Mouse (Mus musculus): Measurements from ENCODE around the gene Col28a1. TPM values are rescaled to one million over a fixed set of nuclear protein-coding genes. Genes with fewer than 3 reads are reported as not detected.

Gene Col28a1
- polyA plus RNA-seq, 1 experiment = 0.52 TPM

- no peaks in the 10 kb centered on the region for H3K27me3 ChIP-seq (ENCODE audit: control insufficient read depth, insufficient read depth, low read length)
- peak; percentile 58 to 71 for DNase-seq
- H3K27ac ChIP-seq (ENCODE audit: insufficient read depth, low read length) = no peak overlapping the region
- H3K4me3 ChIP-seq (replicated peaks; ENCODE audit: insufficient read depth, low read depth, low read length) = peak overlapping the region; percentile 8
- WGBS = 3% methylated on average over 10 of the region's 10 CpGs
- peaks cover 6% of the 10 kb centered on the region; the same call in 1 of the 2 replicates for H3K4me1 ChIP-seq (ENCODE audit: control insufficient read depth, insufficient read depth, low read length)
- no peak for TF ChIP-seq CTCF (IDR thresholded peaks at IDR 0.05; ENCODE audit: borderline replicate concordance, insufficient read depth, low read depth, low read length)
- no peak for TF ChIP-seq POLR2A (IDR thresholded peaks at IDR 0.05; ENCODE audit: borderline replicate concordance, insufficient read depth, low read length)
Measured at GRCm38 (mm10) chr6:8178397-8178941, 13.9 kb downstream of the Col28a1 start.

- peaks cover 6% of the 10 kb centered on the region; the same call in 1 of the 2 replicates for H3K4me1 ChIP-seq (ENCODE audit: control insufficient read depth, insufficient read depth, low read length)
- no peak overlapping the region for H3K4me3 ChIP-seq (replicated peaks; ENCODE audit: insufficient read depth, low read depth, low read length)
- DNase-seq = peak in 1 of 2 experiments; percentile 35
- H3K27me3 ChIP-seq (ENCODE audit: control insufficient read depth, insufficient read depth, low read length) = no peaks in the 10 kb centered on the region
- WGBS = 60% methylated on average over 2 of the region's 2 CpGs
- H3K27ac ChIP-seq (ENCODE audit: insufficient read depth, low read length) = no peak overlapping the region
- no peak for TF ChIP-seq CTCF (IDR thresholded peaks at IDR 0.05; ENCODE audit: borderline replicate concordance, insufficient read depth, low read depth, low read length)
- TF ChIP-seq POLR2A (IDR thresholded peaks at IDR 0.05; ENCODE audit: borderline replicate concordance, insufficient read depth, low read length) = no peak
Measured at GRCm38 (mm10) chr6:8176116-8176515, 16.3 kb downstream of the Col28a1 start.

GRCm38 (mm10) chr6:8175346-8175745, 17.1 kb downstream of the Col28a1 start:
- 60% methylated on average over 7 of the region's 7 CpGs for WGBS
- Histone ChIP-seq H3K4me1 (ENCODE audit: control insufficient read depth, insufficient read depth, low read length) (peaks cover 6% of the 10 kb centered on the region; the same call in 1 of the 2 replicates), H3K27me3 (ENCODE audit: control insufficient read depth, insufficient read depth, low read length) (no peaks in the 10 kb centered on the region), H3K4me3 (replicated peaks; ENCODE audit: insufficient read depth, low read depth, low read length) (no peak overlapping the region), H3K27ac (ENCODE audit: insufficient read depth, low read length) (no peak overlapping the region)
- peak; percentile 15 to 56 for DNase-seq
- no peak for TF ChIP-seq POLR2A (IDR thresholded peaks at IDR 0.05; ENCODE audit: borderline replicate concordance, insufficient read depth, low read length)
- TF ChIP-seq CTCF (IDR thresholded peaks at IDR 0.05; ENCODE audit: borderline replicate concordance, insufficient read depth, low read depth, low read length) = no peak

GRCm38 (mm10) chr6:8174062-8174461, 18.4 kb downstream of the Col28a1 start:
- H3K27me3 ChIP-seq (ENCODE audit: control insufficient read depth, insufficient read depth, low read length) = no peaks in the 10 kb centered on the region
- WGBS = 76% methylated on average over 2 of the region's 2 CpGs

DNA sequence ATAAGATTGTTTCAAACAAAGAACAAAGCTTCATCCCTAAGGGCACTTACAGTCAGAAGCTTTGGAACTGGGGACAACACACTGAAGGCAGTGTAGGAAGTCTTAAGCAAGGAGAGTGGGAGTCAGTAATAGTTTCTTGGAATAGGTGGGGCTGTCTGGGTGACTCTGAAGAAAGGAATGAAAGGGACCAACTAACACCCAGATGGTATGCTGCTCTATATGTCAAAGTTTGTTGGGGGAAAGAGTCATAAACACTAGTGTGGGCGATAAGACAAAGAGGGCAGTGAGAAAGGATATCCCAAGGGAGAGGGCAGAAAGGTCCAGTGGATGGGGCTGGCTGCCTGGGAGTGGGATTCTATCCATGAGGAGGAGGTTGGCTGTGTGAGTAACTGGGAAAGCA, 20.3 kb downstream of the Col28a1 start:
- WGBS = 56% methylated on average over 1 of the region's 1 CpGs
- no peak overlapping the region for H3K27ac ChIP-seq (ENCODE audit: insufficient read depth, low read length)

More at GRCm38 (mm10) chr6:8174062-8174461, 18.4 kb downstream of the Col28a1 start:
- no peak for DNase-seq
- no peak overlapping the region for H3K27ac ChIP-seq (ENCODE audit: insufficient read depth, low read length)
- peaks cover 6% of the 10 kb centered on the region; the same call in 1 of the 2 replicates for H3K4me1 ChIP-seq (ENCODE audit: control insufficient read depth, insufficient read depth, low read length)
- H3K4me3 ChIP-seq (replicated peaks; ENCODE audit: insufficient read depth, low read depth, low read length) = no peak overlapping the region
- TF ChIP-seq POLR2A (IDR thresholded peaks at IDR 0.05; ENCODE audit: borderline replicate concordance, insufficient read depth, low read length) (no peak), CTCF (IDR thresholded peaks at IDR 0.05; ENCODE audit: borderline replicate concordance, insufficient read depth, low read depth, low read length) (no peak)

DNA sequence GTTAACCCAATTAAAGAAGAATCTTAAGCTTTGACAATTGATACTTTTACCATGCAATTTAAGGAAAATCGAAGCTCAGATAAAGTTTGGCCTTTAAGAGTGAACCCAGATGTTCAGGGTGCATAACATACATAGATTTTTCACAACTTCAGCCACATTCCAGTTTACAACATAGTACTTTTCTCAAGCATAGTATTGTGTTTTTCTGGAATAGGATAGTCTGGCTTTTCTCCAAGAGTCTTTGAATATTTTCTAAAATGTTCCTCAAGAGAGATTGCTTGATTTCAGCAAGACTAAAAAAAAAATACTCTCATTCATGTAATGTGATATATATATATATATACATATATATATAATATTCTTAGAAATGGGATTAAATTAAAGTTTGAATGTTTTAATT, 27.7 kb downstream of the Col28a1 start:
- 60% methylated on average over 1 of the region's 1 CpGs for WGBS
- no peak overlapping the region for H3K4me3 ChIP-seq (replicated peaks; ENCODE audit: insufficient read depth, low read depth, low read length)

More for the DNA sequence above, 20.3 kb downstream of the Col28a1 start:
- Histone ChIP-seq H3K27me3 (ENCODE audit: control insufficient read depth, insufficient read depth, low read length) (no peaks in the 10 kb centered on the region), H3K4me3 (replicated peaks; ENCODE audit: insufficient read depth, low read depth, low read length) (no peak overlapping the region), H3K4me1 (ENCODE audit: control insufficient read depth, insufficient read depth, low read length) (no peaks in the 10 kb centered on the region)
- DNase-seq = no peak
- TF ChIP-seq CTCF (IDR thresholded peaks at IDR 0.05; ENCODE audit: borderline replicate concordance, insufficient read depth, low read depth, low read length) (no peak), POLR2A (IDR thresholded peaks at IDR 0.05; ENCODE audit: borderline replicate concordance, insufficient read depth, low read length) (no peak)

GRCm38 (mm10) chr6:8160001-8160400, 32.4 kb downstream of the Col28a1 start:
- Histone ChIP-seq H3K27ac (ENCODE audit: insufficient read depth, low read length) (no peak overlapping the region), H3K4me1 (ENCODE audit: control insufficient read depth, insufficient read depth, low read length) (no peaks in the 10 kb centered on the region), H3K27me3 (ENCODE audit: control insufficient read depth, insufficient read depth, low read length) (no peaks in the 10 kb centered on the region), H3K4me3 (replicated peaks; ENCODE audit: insufficient read depth, low read depth, low read length) (no peak overlapping the region)
- WGBS = 54% methylated on average over 2 of the region's 2 CpGs
- no peak for DNase-seq
- no peak for TF ChIP-seq POLR2A (IDR thresholded peaks at IDR 0.05; ENCODE audit: borderline replicate concordance, insufficient read depth, low read length)
- TF ChIP-seq CTCF (IDR thresholded peaks at IDR 0.05; ENCODE audit: borderline replicate concordance, insufficient read depth, low read depth, low read length) = no peak

More for the DNA sequence above, 27.7 kb downstream of the Col28a1 start:
- no peaks in the 10 kb centered on the region for H3K4me1 ChIP-seq (ENCODE audit: control insufficient read depth, insufficient read depth, low read length)
- H3K27ac ChIP-seq (ENCODE audit: insufficient read depth, low read length) = no peak overlapping the region
- no peaks in the 10 kb centered on the region for H3K27me3 ChIP-seq (ENCODE audit: control insufficient read depth, insufficient read depth, low read length)
- no peak for TF ChIP-seq POLR2A (IDR thresholded peaks at IDR 0.05; ENCODE audit: borderline replicate concordance, insufficient read depth, low read length)
- TF ChIP-seq CTCF (IDR thresholded peaks at IDR 0.05; ENCODE audit: borderline replicate concordance, insufficient read depth, low read depth, low read length) = no peak
- DNase-seq = no peak

GRCm38 (mm10) chr6:8157121-8157520, 35.3 kb downstream of the Col28a1 start:
- no peak for DNase-seq
- Histone ChIP-seq H3K4me3 (replicated peaks; ENCODE audit: insufficient read depth, low read depth, low read length) (no peak overlapping the region), H3K4me1 (ENCODE audit: control insufficient read depth, insufficient read depth, low read length) (no peaks in the 10 kb centered on the region), H3K27ac (ENCODE audit: insufficient read depth, low read length) (no peak overlapping the region), H3K27me3 (ENCODE audit: control insufficient read depth, insufficient read depth, low read length) (no peaks in the 10 kb centered on the region)
- no peak for TF ChIP-seq CTCF (IDR thresholded peaks at IDR 0.05; ENCODE audit: borderline replicate concordance, insufficient read depth, low read depth, low read length)
- no peak for TF ChIP-seq POLR2A (IDR thresholded peaks at IDR 0.05; ENCODE audit: borderline replicate concordance, insufficient read depth, low read length)
